Mouse (Mus musculus) liver, embryonic 14.5 days (tissue): ENCODE data around the gene Spock1.

ENCODE experiments used
- CTCF ChIP-seq: IDR thresholded peaks from 2 replicates; pipeline ENCODE4 v1.5.1; 2016; ENCODE audit warnings: antibody characterized with exemption, low read depth, control low read depth
- EP300 ChIP-seq: IDR thresholded peaks from 2 replicates; pipeline ENCODE4 v1.6.1; 2016; ENCODE audit warnings: antibody characterized with exemption, low read depth

DNA sequence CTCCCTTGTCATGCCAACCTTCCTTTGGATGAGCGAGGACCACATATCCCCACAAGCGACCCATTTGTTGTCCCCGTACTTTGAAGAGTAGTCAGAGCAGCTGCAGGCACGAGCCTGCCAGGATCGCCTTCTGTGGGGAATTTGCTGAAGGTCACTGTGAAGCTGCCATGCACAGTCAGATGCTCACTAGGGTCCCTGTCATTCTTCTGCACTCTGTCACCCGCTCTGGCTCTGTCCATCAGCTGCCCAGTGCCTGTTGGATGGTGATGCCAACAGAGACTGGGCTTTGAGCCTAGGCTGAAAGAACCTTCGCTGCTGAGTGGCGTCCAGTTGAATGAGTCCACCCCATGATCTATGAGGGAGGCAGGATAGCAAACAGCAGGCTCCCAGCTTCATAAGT, 419.2 kb downstream of the Spock1 start:
- TF ChIP-seq EP300 = no peak
- no peak for TF ChIP-seq CTCF
